Mouse (Mus musculus) kidney, adult 2 months (tissue): ENCODE measurements around the gene Cnst.

Experiments
- CTCF ChIP-seq: fragments of 200-500 bp; conservative IDR thresholded peaks from 2 replicates; pipeline ENCODE4 v1.5.1; 2011; ENCODE audit warnings: low read depth, mild to moderate bottlenecking, control low read depth, low read length, moderate library complexity, mixed read lengths; ENCODE audit not compliant: insufficient read depth, insufficient read length
- POLR2A ChIP-seq: fragments of 200-500 bp; IDR thresholded peaks from one replicate; pipeline ENCODE4 v1.6.1; 2011; ENCODE audit warnings: low read depth, low read length, control low read depth

DNA sequence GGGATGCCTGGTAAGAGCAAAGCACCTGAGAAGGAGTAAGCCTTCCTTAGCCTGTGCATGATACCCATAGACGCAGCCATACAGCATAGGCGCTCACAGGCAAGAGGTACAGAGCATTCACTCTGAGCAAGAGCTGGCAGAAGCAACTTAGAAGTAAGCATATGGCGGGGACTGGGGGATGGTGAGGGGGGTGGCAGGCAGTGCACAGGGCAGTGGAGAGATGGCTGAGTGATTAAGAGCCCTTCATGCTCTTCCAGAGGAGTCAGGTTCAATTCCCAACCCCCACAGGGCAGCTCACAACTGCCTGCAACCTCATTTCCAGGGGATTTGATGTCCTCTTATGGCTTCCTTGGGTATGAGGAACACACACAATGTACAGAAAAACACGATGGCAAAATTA, 17.0 kb downstream of the Cnst start:
- TF ChIP-seq POLR2A: no peak
- TF ChIP-seq CTCF: no peak
